ENCODE assay signal across 21 mouse cellular contexts in genomic region chr4:150420576-150421263, GRCm38 (mm10).
DNase-seq lines count a peak whose midpoint lies in the region; ATAC-seq lines count a peak whose summit lies in the region.
"Had no signal": no experiment of that assay in that cellular context is flagged by ENCODE, and none has a peak within 500 bp of the region (broad histone marks: within the 10 kb centered on the region; RNA-seq: fewer than 3 reads in every experiment).

No protein-coding gene starts in this region.

- no peak overlapping the region for H3K4me3 ChIP-seq in liver, embryonic 13.5 days (replicated peaks)
- H3K4me3 ChIP-seq in liver, embryonic 12.5 days: no peak overlapping the region
- H3K4me3 ChIP-seq in hindbrain, embryonic 15.5 days: no peak overlapping the region
- no peak overlapping the region for H3K4me3 ChIP-seq in kidney, embryonic 14.5 days (ENCODE audit: low read length)
- H3K4me3 ChIP-seq: embryonic facial prominence, embryonic 10.5 days; erythroblast, embryonic 14.5 days had no signal

- WGBS in liver, embryonic 13.5 days (ENCODE audit: insufficient replicate concordance): 78% methylated on average over 10 of the region's 10 CpGs
- WGBS in liver, embryonic 12.5 days (ENCODE audit: insufficient replicate concordance): 80% methylated on average over 10 of the region's 10 CpGs
- 64% methylated on average over 10 of the region's 10 CpGs for WGBS in hindbrain, embryonic 15.5 days
- 88% methylated on average over 10 of the region's 10 CpGs for WGBS in kidney, embryonic 14.5 days

- H3K27ac ChIP-seq in liver, embryonic 13.5 days: 0 out of 2 replicates have a peak overlapping the region, but pooled peaks have one; percentile 16
- H3K27ac ChIP-seq in liver, embryonic 12.5 days: no peak overlapping the region
- H3K27ac ChIP-seq in hindbrain, embryonic 15.5 days (replicated peaks): peak overlapping the region; percentile 22; the same call in 1 of the 2 replicates
- no peak overlapping the region for H3K27ac ChIP-seq in kidney, embryonic 14.5 days (ENCODE audit: low read depth, low read length)
- H3K27ac ChIP-seq: embryonic facial prominence, embryonic 10.5 days; stomach, postnatal 0 days had no signal

- H3K9me3 ChIP-seq in liver, embryonic 13.5 days (replicated peaks): no peaks in the 10 kb centered on the region
- no peaks in the 10 kb centered on the region for H3K9me3 ChIP-seq in liver, embryonic 12.5 days (replicated peaks)
- no peaks in the 10 kb centered on the region for H3K9me3 ChIP-seq in hindbrain, embryonic 15.5 days
- no peaks in the 10 kb centered on the region for H3K9me3 ChIP-seq in kidney, embryonic 14.5 days (ENCODE audit: control insufficient read depth, low read length)
- H3K9me3 ChIP-seq: embryonic facial prominence, embryonic 10.5 days had no signal

- H3K4me1 ChIP-seq in liver, embryonic 13.5 days (replicated peaks): peaks cover 13% of the 10 kb centered on the region; the same call in 1 of the 2 replicates
- H3K4me1 ChIP-seq in liver, embryonic 12.5 days: peaks cover 22% of the 10 kb centered on the region; the same call in 1 of the 2 replicates
- peaks cover 27% of the 10 kb centered on the region for H3K4me1 ChIP-seq in hindbrain, embryonic 15.5 days (replicated peaks)
- H3K4me1 ChIP-seq in kidney, embryonic 14.5 days (ENCODE audit: control insufficient read depth, insufficient read depth, low read length): no peaks in the 10 kb centered on the region

- H3K27me3 ChIP-seq in liver, embryonic 13.5 days: no peaks in the 10 kb centered on the region
- no peaks in the 10 kb centered on the region for H3K27me3 ChIP-seq in liver, embryonic 12.5 days (replicated peaks)
- H3K27me3 ChIP-seq in hindbrain, embryonic 15.5 days: no peaks in the 10 kb centered on the region
- no peaks in the 10 kb centered on the region for H3K27me3 ChIP-seq in kidney, embryonic 14.5 days (ENCODE audit: control insufficient read depth, insufficient read depth, low read length)
- H3K27me3 ChIP-seq: Patski had no signal

- no peak for DNase-seq in liver, embryonic 13.5 days
- DNase-seq in spleen, postnatal 36 days (ENCODE audit: low spot score in 2 of 2): peak; percentile 62 to 64
- DNase-seq in spleen, adult 12 weeks (ENCODE audit: low spot score): no peak
- DNase-seq in testis, postnatal 10 days (ENCODE audit: low spot score): no peak
- DNase-seq: adrenal gland, postnatal 14 days; cerebellum, adult 11-12 months; gastrocnemius, postnatal 36 days; kidney, adult 8-10 months; kidney, postnatal 4 days; liver, postnatal 0 days; lung, postnatal 14 days; right cerebral cortex, postnatal 4 days; thymus, postnatal 14 days had no signal

- no peak for ATAC-seq in liver, embryonic 13.5 days (ENCODE audit: low read depth)
- no peak for ATAC-seq in liver, embryonic 12.5 days
- ATAC-seq in hindbrain, embryonic 15.5 days (ENCODE audit: low FRiP score, low read depth): no peak
- ATAC-seq in kidney, embryonic 14.5 days (ENCODE audit: low FRiP score, low TSS enrichment): no peak
- ATAC-seq: activated CD4-positive, CD25-positive, alpha-beta regulatory T cell, adult 4 months; liver, postnatal 0 days; Patski had no signal

- no peak overlapping the region for H3K9ac ChIP-seq in liver, embryonic 13.5 days
- H3K9ac ChIP-seq in liver, embryonic 12.5 days: no peak overlapping the region
- H3K9ac ChIP-seq in hindbrain, embryonic 15.5 days: no peak overlapping the region
- no peak overlapping the region for H3K9ac ChIP-seq in kidney, embryonic 14.5 days (ENCODE audit: low read depth, low read length)
- H3K9ac ChIP-seq: liver, postnatal 0 days had no signal

- peaks cover 20% of the 10 kb centered on the region; the same call in 1 of the 2 replicates for H3K36me3 ChIP-seq in liver, embryonic 13.5 days
- peaks cover 14% of the 10 kb centered on the region for H3K36me3 ChIP-seq in liver, embryonic 12.5 days
- no peaks in the 10 kb centered on the region for H3K36me3 ChIP-seq in hindbrain, embryonic 15.5 days
- peaks cover 12% of the 10 kb centered on the region for H3K36me3 ChIP-seq in kidney, embryonic 14.5 days (ENCODE audit: control insufficient read depth, insufficient read depth, low read length)

- H3K4me2 ChIP-seq in liver, embryonic 13.5 days: no peak overlapping the region
- H3K4me2 ChIP-seq in liver, embryonic 12.5 days: no peak overlapping the region
- no peak overlapping the region for H3K4me2 ChIP-seq in hindbrain, embryonic 15.5 days
- no peak overlapping the region for H3K4me2 ChIP-seq in kidney, embryonic 14.5 days (replicated peaks; ENCODE audit: low read depth, low read length)

Comparison
In these comparisons a context has a peak if more than half of its experiments do, and no peak if none do; other contexts are left out.
1. DNase-seq: peak in spleen, postnatal 36 days (2 of 2); none in liver, embryonic 13.5 days (single experiment), spleen, adult 12 weeks (single experiment) and testis, postnatal 10 days (single experiment).
2. H3K27ac ChIP-seq: peak in liver, embryonic 13.5 days (single experiment) and hindbrain, embryonic 15.5 days (single experiment); none in liver, embryonic 12.5 days (single experiment) and kidney, embryonic 14.5 days (single experiment).